Mouse (Mus musculus) G1E (cell line): ENCODE measurements around the gene Arid5b. TPM values are rescaled to one million over a fixed set of nuclear protein-coding genes. Genes with fewer than 3 reads are reported as not detected.
"Not testable (repeated sequence)": the region's sequence is repeated elsewhere in the genome, so short reads cannot be mapped to it uniquely, and the experiment has no call there.

Experiments used
- ATAC-seq: 2 replicates; pipeline ENCODE4 v1.8.0; 2016; ENCODE audit warnings: mild to moderate bottlenecking; ENCODE audit not compliant: insufficient number of reproducible peaks, poor library complexity, low FRiP score, severe bottlenecking; ENCODE audit errors: extremely low read depth
- DNase-seq: peaks from one replicate; pipeline ENCODE4 v3.0.0; 2012; ENCODE audit warnings: low spot score
- H3K27me3 ChIP-seq: 2 replicates; pipeline ENCODE4 v1.6.1; 2012; ENCODE audit warnings: mild to moderate bottlenecking, low read length, inconsistent platforms; ENCODE audit not compliant: insufficient read depth
- H3K36me3 ChIP-seq: replicated peaks from 2 replicates; pipeline ENCODE3; 2012; ENCODE audit warnings: mild to moderate bottlenecking, inconsistent platforms
- H3K4me1 ChIP-seq: 2 replicates; pipeline ENCODE4 v1.6.1; 2012; ENCODE audit warnings: low read depth, low read length, inconsistent platforms, mixed read lengths; ENCODE audit not compliant: insufficient read depth
- H3K4me3 ChIP-seq: 2 replicates; pipeline ENCODE4 v1.5.1; 2012; ENCODE audit warnings: low read depth, mild to moderate bottlenecking, inconsistent platforms, low read length, moderate library complexity, mixed read lengths
- H3K9me3 ChIP-seq: replicated peaks from 2 replicates; pipeline ENCODE4 v1.6.1; 2012; ENCODE audit warnings: inconsistent platforms
- CTCF ChIP-seq: IDR thresholded peaks from 2 replicates; pipeline ENCODE4 v1.5.1; 2012; ENCODE audit warnings: low read depth, low read length, inconsistent platforms, mixed read lengths
- GATA1 ChIP-seq: IDR thresholded peaks from 2 replicates; pipeline ENCODE4 v1.6.1; 2012; ENCODE audit warnings: borderline replicate concordance, low read length, inconsistent platforms, mixed read lengths
- GATA2 ChIP-seq: IDR thresholded peaks from 2 replicates; pipeline ENCODE4 v1.6.1; 2012; ENCODE audit warnings: low read depth, low read length, inconsistent platforms, borderline replicate concordance
- POLR2AphosphoS5 ChIP-seq: IDR thresholded peaks from 2 replicates; pipeline ENCODE4 v1.6.1; 2012; ENCODE audit warnings: low read depth, low read length, inconsistent platforms; ENCODE audit not compliant: insufficient replicate concordance
- TAL1 ChIP-seq: conservative IDR thresholded peaks from 2 replicates; pipeline ENCODE4 v1.6.1; 2012; ENCODE audit warnings: low read depth, low read length, inconsistent platforms, mixed read lengths
- polyA plus RNA-seq: library from polyadenylated mRNA; stranded (reverse); fragments of >175 nt; gene quantifications from 2 replicates; pipeline ENCODE4 v1.2.3, GENCODE M21; 2012
- total RNA-seq, 2 experiments: library from RNA; stranded (forward) in 1 of 2; stranded (reverse) in 1 of 2; fragments of 200-1000 nt in 1 of 2; fragments of >200 nt in 1 of 2; fragmentation: Nextera tagmentation in 1 of 2; gene quantifications; 2 replicates each; pipeline ENCODE4 v1.2.3; 2014 to 2017

The Arid5b gene
- total and polyA plus RNA-seq, 3 experiments, result 0.16 TPM; not detected in 2

GRCm38 (mm10) chr10:68102566-68102965, 176.0 kb downstream of the Arid5b start:
- peaks cover 32% of the 10 kb centered on the region for H3K9me3 ChIP-seq
- TF ChIP-seq TAL1, result no peak
- no peak for TF ChIP-seq GATA1
- no peak for TF ChIP-seq GATA2
- TF ChIP-seq POLR2AphosphoS5, result no peak
- no peak for TF ChIP-seq CTCF
- no peaks in the 10 kb centered on the region for H3K4me1 ChIP-seq
- DNase-seq (no peak), ATAC-seq (no peak)
- H3K4me3 ChIP-seq, result no peak overlapping the region
- no peaks in the 10 kb centered on the region for H3K27me3 ChIP-seq
- no peaks in the 10 kb centered on the region for H3K36me3 ChIP-seq

DNA sequence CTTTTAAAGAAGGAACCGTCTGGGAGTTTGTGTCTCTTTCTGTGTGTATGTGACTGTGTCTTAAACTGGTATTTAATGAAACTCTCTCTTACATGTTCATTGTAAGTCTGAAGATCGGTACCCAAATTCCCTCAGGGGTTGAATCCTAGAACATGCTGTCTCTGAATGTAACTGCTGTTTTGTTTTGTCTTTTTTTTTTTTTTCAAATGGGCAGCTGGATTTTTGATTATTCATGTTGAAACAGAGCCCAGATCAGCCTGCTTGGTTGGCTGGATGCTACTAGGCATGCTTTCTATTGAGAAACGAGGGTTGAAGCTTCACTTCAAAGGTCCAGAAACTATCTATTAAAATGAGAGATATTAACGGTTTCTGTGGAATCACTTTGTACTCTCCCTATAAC, 177.3 kb downstream of the Arid5b start:
- no peak overlapping the region for H3K4me3 ChIP-seq
- no peak for TF ChIP-seq TAL1
- no peak for TF ChIP-seq CTCF
- no peak for TF ChIP-seq POLR2AphosphoS5
- no peak for TF ChIP-seq GATA2
- no peak for TF ChIP-seq GATA1
- H3K36me3 ChIP-seq, result no peaks in the 10 kb centered on the region
- ATAC-seq, result no peak
- DNase-seq, result no peak
- H3K4me1 ChIP-seq, result no peaks in the 10 kb centered on the region
- no peaks in the 10 kb centered on the region for H3K27me3 ChIP-seq
- H3K9me3 ChIP-seq, result peaks cover 42% of the 10 kb centered on the region

DNA sequence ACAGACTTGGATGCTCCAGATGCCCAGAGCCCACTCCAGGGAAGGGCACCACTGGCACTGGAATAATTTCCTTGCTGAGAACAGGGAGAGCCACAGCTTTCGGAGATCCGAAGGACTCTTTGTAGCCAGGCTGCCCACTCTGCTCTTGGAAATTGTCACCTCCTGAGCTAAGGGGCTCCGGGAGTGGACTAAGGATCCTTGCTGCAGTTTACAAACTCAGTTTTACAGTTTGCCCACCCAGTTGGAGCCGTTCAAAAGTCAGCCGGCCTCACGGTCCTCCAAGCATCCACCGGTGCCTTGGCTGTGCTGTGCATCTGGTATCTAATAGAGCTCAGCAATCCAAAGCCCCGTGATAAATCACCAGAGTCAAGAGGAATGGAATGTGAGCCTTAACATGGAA, 178.0 kb downstream of the Arid5b start:
- Histone ChIP-seq H3K27me3 (no peaks in the 10 kb centered on the region), H3K4me1 (no peaks in the 10 kb centered on the region), H3K36me3 (no peaks in the 10 kb centered on the region), H3K4me3 (no peak overlapping the region), H3K9me3 (peaks cover 45% of the 10 kb centered on the region)
- ATAC-seq (no peak), DNase-seq (no peak)
- TF ChIP-seq GATA2 (no peak), CTCF (no peak), TAL1 (no peak), GATA1 (no peak), POLR2AphosphoS5 (no peak)

DNA sequence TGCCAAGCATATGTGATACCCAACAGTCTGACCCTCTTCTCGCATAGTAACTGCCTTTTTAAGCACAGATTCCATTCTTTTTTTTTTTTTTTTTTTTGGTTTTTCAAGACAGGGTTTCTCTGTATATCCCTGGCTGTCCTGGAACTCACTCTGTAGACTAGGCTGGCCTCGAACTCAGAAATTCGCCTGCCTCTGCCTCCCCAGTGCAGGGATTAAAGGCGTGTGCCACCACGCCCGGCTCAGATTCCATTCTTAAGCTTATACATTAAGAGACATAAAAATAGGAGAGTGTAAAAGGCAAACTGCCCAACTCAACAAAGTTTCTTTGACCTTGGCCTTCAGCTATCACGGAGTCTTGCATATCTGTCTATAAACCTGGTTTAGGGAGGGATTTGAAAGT, 178.7 kb downstream of the Arid5b start:
- peaks cover 48% of the 10 kb centered on the region for H3K9me3 ChIP-seq
- DNase-seq, ATAC-seq, H3K36me3 ChIP-seq, H3K4me1 ChIP-seq, H3K4me3 ChIP-seq, H3K27me3 ChIP-seq: not testable (repeated sequence)

DNA sequence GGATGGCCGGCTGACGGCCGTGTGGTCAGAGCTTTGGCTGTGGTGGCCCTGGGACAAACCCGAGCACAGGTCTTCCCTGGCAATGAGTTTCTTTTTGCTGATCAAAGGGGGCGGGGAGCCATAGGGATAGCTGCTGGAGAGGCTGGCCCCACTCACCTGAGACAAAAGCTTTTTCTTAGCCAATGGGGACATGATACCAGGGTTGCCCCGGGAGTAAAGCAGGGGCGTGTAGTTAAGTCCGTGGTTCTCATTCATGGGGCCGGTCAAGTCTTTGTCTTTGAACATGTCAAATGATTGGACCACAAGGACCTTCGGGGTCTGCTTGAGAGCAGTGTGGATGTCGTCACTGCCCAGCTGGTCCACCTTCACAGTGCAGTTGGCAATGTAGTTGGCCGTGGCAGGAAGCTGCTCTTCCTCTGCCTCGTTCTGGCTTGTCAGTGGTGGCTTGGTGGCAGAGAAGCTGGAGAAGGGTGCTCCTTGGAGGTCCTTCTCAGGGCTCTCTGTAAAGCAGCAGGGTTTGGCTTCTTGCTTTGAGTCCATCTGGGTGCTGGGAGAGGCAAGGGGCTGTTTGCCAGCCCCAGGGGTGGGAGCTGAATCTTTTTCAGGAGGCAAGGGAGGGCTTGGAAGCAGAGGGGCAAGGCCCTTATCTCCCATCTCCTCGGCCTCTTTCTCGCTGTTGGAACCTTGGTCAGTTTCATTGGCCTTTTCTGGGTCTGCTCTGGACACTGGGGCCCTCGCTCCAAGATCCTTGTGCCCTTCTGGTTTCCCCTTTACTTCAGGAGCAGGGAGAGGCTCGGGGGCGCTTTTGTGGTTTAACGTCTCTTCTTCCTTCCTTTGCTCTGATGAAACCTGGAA, 180.5 kb downstream of the Arid5b start:
- no peak for TF ChIP-seq GATA2
- TF ChIP-seq CTCF, result no peak
- TF ChIP-seq TAL1, result no peak
- no peak for TF ChIP-seq GATA1
- no peak for TF ChIP-seq POLR2AphosphoS5
- peaks cover 50% of the 10 kb centered on the region for H3K9me3 ChIP-seq
- no peaks in the 10 kb centered on the region for H3K36me3 ChIP-seq
- ATAC-seq, result no peak
- no peak for DNase-seq
- no peak overlapping the region for H3K4me3 ChIP-seq
- no peaks in the 10 kb centered on the region for H3K4me1 ChIP-seq
- H3K27me3 ChIP-seq, result no peaks in the 10 kb centered on the region

DNA sequence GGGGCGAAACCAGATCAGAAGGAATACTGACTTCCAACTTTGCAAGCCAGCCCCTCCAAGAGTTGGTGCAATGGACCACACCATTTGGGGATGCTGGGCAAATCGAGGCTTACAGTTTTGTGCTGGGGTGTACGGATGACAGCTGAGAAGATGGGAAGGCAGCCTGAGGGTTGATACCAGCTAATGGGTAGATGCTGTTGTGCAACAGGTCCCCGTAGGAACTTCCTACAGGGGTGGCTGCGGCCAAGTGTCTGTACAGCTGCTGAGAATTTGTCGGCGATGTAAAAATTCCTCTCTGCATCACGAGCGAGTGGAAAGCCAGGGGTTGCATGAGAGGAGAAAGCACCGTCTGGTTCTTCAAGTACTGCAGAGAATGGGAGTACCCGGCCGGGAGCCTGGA, 182.1 kb downstream of the Arid5b start:
- Histone ChIP-seq H3K4me1 (no peaks in the 10 kb centered on the region), H3K9me3 (peaks cover 53% of the 10 kb centered on the region), H3K4me3 (no peak overlapping the region), H3K27me3 (no peaks in the 10 kb centered on the region), H3K36me3 (no peaks in the 10 kb centered on the region)
- no peak for DNase-seq
- ATAC-seq, result no peak
- no peak for TF ChIP-seq TAL1
- no peak for TF ChIP-seq POLR2AphosphoS5
- TF ChIP-seq GATA1, result no peak
- TF ChIP-seq GATA2, result no peak
- TF ChIP-seq CTCF, result no peak

GRCm38 (mm10) chr10:68095136-68095535, 183.4 kb downstream of the Arid5b start:
- no peak for TF ChIP-seq POLR2AphosphoS5
- no peak for TF ChIP-seq GATA1
- no peak for TF ChIP-seq TAL1
- TF ChIP-seq CTCF, result no peak
- TF ChIP-seq GATA2, result no peak
- H3K4me3 ChIP-seq, result no peak overlapping the region

More at GRCm38 (mm10) chr10:68095136-68095535, 183.4 kb downstream of the Arid5b start:
- DNase-seq (no peak), ATAC-seq (no peak)
- H3K4me1 ChIP-seq, result no peaks in the 10 kb centered on the region
- H3K36me3 ChIP-seq, result no peaks in the 10 kb centered on the region
- H3K27me3 ChIP-seq, result no peaks in the 10 kb centered on the region
- H3K9me3 ChIP-seq, result peaks cover 54% of the 10 kb centered on the region
